Mouse (Mus musculus): ENCODE measurements around the gene Mapk9. TPM values are rescaled to one million over a fixed set of nuclear protein-coding genes. Genes with fewer than 3 reads are reported as not detected.

Gene Mapk9
- polyA plus RNA-seq, 1 experiment = 11.9 TPM

GRCm38 (mm10) chr11:49883394-49883793 is 36.8 kb downstream of the Mapk9 start:
- 88% methylated on average over 3 of the region's 3 CpGs for whole genome bisulfite sequencing

GRCm38 (mm10) chr11:49888469-49888868 is 41.9 kb downstream of the Mapk9 start:
- WGBS = 86% methylated on average over 5 of the region's 5 CpGs
- Histone ChIP-seq H3K27ac (ENCODE audit: insufficient read depth, low read length) (no peak overlapping the region), H3K27me3 (ENCODE audit: control insufficient read depth, insufficient read depth, low read length) (no peaks in the 10 kb centered on the region), H3K36me3 (ENCODE audit: control insufficient read depth, insufficient read depth, low read length) (peaks cover 18% of the 10 kb centered on the region), H3K4me1 (ENCODE audit: control insufficient read depth, insufficient read depth, insufficient read length) (no peaks in the 10 kb centered on the region), H3K4me3 (ENCODE audit: extremely low read depth, insufficient read depth, insufficient read length) (no peak overlapping the region)
- no peak for DNase-seq (ENCODE audit: low read depth in 1 of 2, low spot score in 2 of 2)
- TF ChIP-seq CTCF (IDR thresholded peaks at IDR 0.05; ENCODE audit: extremely low read depth, insufficient read depth, insufficient read length, insufficient replicate concordance) = no peak

More at GRCm38 (mm10) chr11:49883394-49883793, 36.8 kb downstream of the Mapk9 start:
- TF ChIP-seq CTCF (IDR thresholded peaks at IDR 0.05; ENCODE audit: extremely low read depth, insufficient read depth, insufficient read length, insufficient replicate concordance) (no peak), POLR2A (IDR thresholded peaks at IDR 0.05; ENCODE audit: low read depth, low read length) (no peak)
- Histone ChIP-seq H3K27ac (ENCODE audit: insufficient read depth, low read length) (no peak overlapping the region), H3K36me3 (ENCODE audit: control insufficient read depth, insufficient read depth, low read length) (peaks cover 29% of the 10 kb centered on the region), H3K4me3 (ENCODE audit: extremely low read depth, insufficient read depth, insufficient read length) (no peak overlapping the region), H3K4me1 (ENCODE audit: control insufficient read depth, insufficient read depth, insufficient read length) (no peaks in the 10 kb centered on the region), H3K27me3 (ENCODE audit: control insufficient read depth, insufficient read depth, low read length) (no peaks in the 10 kb centered on the region)
- no peak for DNase-seq (ENCODE audit: low read depth in 1 of 2, low spot score in 2 of 2)

GRCm38 (mm10) chr11:49891993-49892392 is 45.4 kb downstream of the Mapk9 start:
- no peak overlapping the region for H3K4me3 ChIP-seq (ENCODE audit: extremely low read depth, insufficient read depth, insufficient read length)
- H3K36me3 ChIP-seq (ENCODE audit: control insufficient read depth, insufficient read depth, low read length) = peaks cover 6% of the 10 kb centered on the region
- no peaks in the 10 kb centered on the region for H3K27me3 ChIP-seq (ENCODE audit: control insufficient read depth, insufficient read depth, low read length)
- no peaks in the 10 kb centered on the region for H3K4me1 ChIP-seq (ENCODE audit: control insufficient read depth, insufficient read depth, insufficient read length)
- TF ChIP-seq CTCF (IDR thresholded peaks at IDR 0.05; ENCODE audit: extremely low read depth, insufficient read depth, insufficient read length, insufficient replicate concordance) (no peak), POLR2A (IDR thresholded peaks at IDR 0.05; ENCODE audit: low read depth, low read length) (no peak)
- DNase-seq (ENCODE audit: low read depth in 1 of 2, low spot score in 2 of 2) = no peak
- 85% methylated on average over 5 of the region's 5 CpGs for WGBS
- H3K27ac ChIP-seq (ENCODE audit: insufficient read depth, low read length) = no peak overlapping the region

GRCm38 (mm10) chr11:49893806-49894205 is 47.3 kb downstream of the Mapk9 start:
- Histone ChIP-seq H3K36me3 (ENCODE audit: control insufficient read depth, insufficient read depth, low read length) (0 out of 2 replicates have a peak, but pooled peaks cover 2% of the 10 kb centered on the region), H3K4me3 (ENCODE audit: extremely low read depth, insufficient read depth, insufficient read length) (no peak overlapping the region), H3K27me3 (ENCODE audit: control insufficient read depth, insufficient read depth, low read length) (no peaks in the 10 kb centered on the region), H3K4me1 (ENCODE audit: control insufficient read depth, insufficient read depth, insufficient read length) (no peaks in the 10 kb centered on the region), H3K27ac (ENCODE audit: insufficient read depth, low read length) (no peak overlapping the region)
- TF ChIP-seq CTCF (IDR thresholded peaks at IDR 0.05; ENCODE audit: extremely low read depth, insufficient read depth, insufficient read length, insufficient replicate concordance) = no peak
- no peak for TF ChIP-seq POLR2A (IDR thresholded peaks at IDR 0.05; ENCODE audit: low read depth, low read length)
- WGBS = 75% methylated on average over 11 of the region's 11 CpGs
- DNase-seq (ENCODE audit: low read depth in 1 of 2, low spot score in 2 of 2) = no peak

- no peak overlapping the region for H3K4me3 ChIP-seq (ENCODE audit: extremely low read depth, insufficient read depth, insufficient read length)
- no peak for TF ChIP-seq POLR2A (IDR thresholded peaks at IDR 0.05; ENCODE audit: low read depth, low read length)
- no peak for TF ChIP-seq CTCF (IDR thresholded peaks at IDR 0.05; ENCODE audit: extremely low read depth, insufficient read depth, insufficient read length, insufficient replicate concordance)
- H3K27ac ChIP-seq (ENCODE audit: insufficient read depth, low read length) = no peak overlapping the region
- peaks cover 1% of the 10 kb centered on the region for H3K27me3 ChIP-seq (ENCODE audit: control insufficient read depth, insufficient read depth, low read length)
- 15% methylated on average over 6 of the region's 6 CpGs for WGBS
- DNase-seq (ENCODE audit: low read depth in 1 of 2, low spot score in 2 of 2) = no peak
- no peaks in the 10 kb centered on the region for H3K4me1 ChIP-seq (ENCODE audit: control insufficient read depth, insufficient read depth, insufficient read length)
- H3K36me3 ChIP-seq (ENCODE audit: control insufficient read depth, insufficient read depth, low read length) = no peaks in the 10 kb centered on the region
These were observed 49.5 kb downstream of the Mapk9 start for GRCm38 (mm10) chr11:49895966-49896590.

GRCm38 (mm10) chr11:49900043-49900442 is 53.5 kb downstream of the Mapk9 start:
- TF ChIP-seq POLR2A (IDR thresholded peaks at IDR 0.05; ENCODE audit: low read depth, low read length) (no peak), CTCF (IDR thresholded peaks at IDR 0.05; ENCODE audit: extremely low read depth, insufficient read depth, insufficient read length, insufficient replicate concordance) (no peak)
- H3K27me3 ChIP-seq (ENCODE audit: control insufficient read depth, insufficient read depth, low read length) = peaks cover 14% of the 10 kb centered on the region
- no peak overlapping the region for H3K27ac ChIP-seq (ENCODE audit: insufficient read depth, low read length)
- DNase-seq (ENCODE audit: low read depth in 1 of 2, low spot score in 2 of 2) = no peak
- H3K4me3 ChIP-seq (ENCODE audit: extremely low read depth, insufficient read depth, insufficient read length) = no peak overlapping the region
- no peaks in the 10 kb centered on the region for H3K36me3 ChIP-seq (ENCODE audit: control insufficient read depth, insufficient read depth, low read length)
- 46% methylated on average over 6 of the region's 6 CpGs for WGBS
- no peaks in the 10 kb centered on the region; the same call in 1 of the 2 replicates for H3K4me1 ChIP-seq (ENCODE audit: control insufficient read depth, insufficient read depth, insufficient read length)

GRCm38 (mm10) chr11:49900962-49901658 is 54.6 kb downstream of the Mapk9 start:
- Histone ChIP-seq H3K27me3 (ENCODE audit: control insufficient read depth, insufficient read depth, low read length) (peaks cover 14% of the 10 kb centered on the region), H3K36me3 (ENCODE audit: control insufficient read depth, insufficient read depth, low read length) (no peaks in the 10 kb centered on the region), H3K27ac (ENCODE audit: insufficient read depth, low read length) (no peak overlapping the region), H3K4me3 (ENCODE audit: extremely low read depth, insufficient read depth, insufficient read length) (no peak overlapping the region; the same call in 1 of the 2 replicates), H3K4me1 (ENCODE audit: control insufficient read depth, insufficient read depth, insufficient read length) (no peaks in the 10 kb centered on the region; the same call in 1 of the 2 replicates)
- DNase-seq (ENCODE audit: low read depth in 1 of 2, low spot score in 2 of 2) = no peak
- no peak for TF ChIP-seq POLR2A (IDR thresholded peaks at IDR 0.05; ENCODE audit: low read depth, low read length)
- TF ChIP-seq CTCF (IDR thresholded peaks at IDR 0.05; ENCODE audit: extremely low read depth, insufficient read depth, insufficient read length, insufficient replicate concordance) = no peak
- 32% methylated on average over 15 of the region's 15 CpGs for WGBS

All from spleen, adult 2 months (tissue).